Mouse (Mus musculus) G1E (cell line): ENCODE results near the gene Kiz.

ENCODE experiments used
- CTCF ChIP-seq: IDR thresholded peaks from 2 replicates; pipeline ENCODE4 v1.5.1; 2012; ENCODE audit warnings: low read depth, low read length, inconsistent platforms, mixed read lengths
- GATA1 ChIP-seq: IDR thresholded peaks from 2 replicates; pipeline ENCODE4 v1.6.1; 2012; ENCODE audit warnings: borderline replicate concordance, low read length, inconsistent platforms, mixed read lengths
- TAL1 ChIP-seq: conservative IDR thresholded peaks from 2 replicates; pipeline ENCODE4 v1.6.1; 2012; ENCODE audit warnings: low read depth, low read length, inconsistent platforms, mixed read lengths

DNA sequence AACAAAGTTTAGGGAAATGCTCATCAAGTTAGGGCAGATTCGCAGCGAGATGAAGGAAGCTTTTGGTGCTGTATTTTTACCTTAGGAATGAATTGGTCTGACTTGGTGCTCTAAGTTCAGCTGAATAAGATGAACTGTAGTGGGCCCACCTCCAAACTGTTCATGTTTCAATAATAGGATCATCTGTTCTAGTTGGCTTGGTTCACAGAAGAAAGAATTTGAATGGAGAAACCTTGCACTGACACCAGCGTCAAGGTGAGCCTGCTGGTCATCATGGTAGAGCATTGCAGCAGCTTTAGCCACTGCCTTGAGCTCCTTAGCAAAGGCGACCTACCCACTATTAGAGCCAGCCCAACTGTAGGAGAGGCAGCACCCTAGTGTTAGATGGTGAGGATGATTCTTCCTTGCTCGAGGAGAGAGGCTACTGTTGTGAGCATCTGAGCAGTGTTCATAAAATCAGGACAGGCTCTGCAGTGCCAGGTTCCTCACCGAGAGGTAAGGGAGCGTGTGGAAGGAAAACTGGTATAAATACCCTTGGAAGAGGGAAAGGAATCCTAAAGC lies 18.3 kb downstream of the Kiz start:
- TF ChIP-seq CTCF (no peak), GATA1 (no peak), TAL1 (no peak)
